Mouse (Mus musculus): Measurements from ENCODE around the gene Cdc42ep3.

- TF ChIP-seq POLR2A (IDR thresholded peaks at IDR 0.05; ENCODE audit: extremely low read depth, insufficient read depth, low read length) (no peak), CTCF (IDR thresholded peaks at IDR 0.05; ENCODE audit: extremely low read depth, insufficient read depth, low read length) (no peak)
Measured at GRCm38 (mm10) chr17:79285030-79285601, 69.8 kb downstream of the Cdc42ep3 start.

Measured in cortical plate, adult 2 months (tissue).